Mouse (Mus musculus): ENCODE results near the gene Flnc.
"Not testable (repeated sequence)": the region's sequence is repeated elsewhere in the genome, so short reads cannot be mapped to it uniquely, and the experiment has no call there.

The Flnc gene

DNA sequence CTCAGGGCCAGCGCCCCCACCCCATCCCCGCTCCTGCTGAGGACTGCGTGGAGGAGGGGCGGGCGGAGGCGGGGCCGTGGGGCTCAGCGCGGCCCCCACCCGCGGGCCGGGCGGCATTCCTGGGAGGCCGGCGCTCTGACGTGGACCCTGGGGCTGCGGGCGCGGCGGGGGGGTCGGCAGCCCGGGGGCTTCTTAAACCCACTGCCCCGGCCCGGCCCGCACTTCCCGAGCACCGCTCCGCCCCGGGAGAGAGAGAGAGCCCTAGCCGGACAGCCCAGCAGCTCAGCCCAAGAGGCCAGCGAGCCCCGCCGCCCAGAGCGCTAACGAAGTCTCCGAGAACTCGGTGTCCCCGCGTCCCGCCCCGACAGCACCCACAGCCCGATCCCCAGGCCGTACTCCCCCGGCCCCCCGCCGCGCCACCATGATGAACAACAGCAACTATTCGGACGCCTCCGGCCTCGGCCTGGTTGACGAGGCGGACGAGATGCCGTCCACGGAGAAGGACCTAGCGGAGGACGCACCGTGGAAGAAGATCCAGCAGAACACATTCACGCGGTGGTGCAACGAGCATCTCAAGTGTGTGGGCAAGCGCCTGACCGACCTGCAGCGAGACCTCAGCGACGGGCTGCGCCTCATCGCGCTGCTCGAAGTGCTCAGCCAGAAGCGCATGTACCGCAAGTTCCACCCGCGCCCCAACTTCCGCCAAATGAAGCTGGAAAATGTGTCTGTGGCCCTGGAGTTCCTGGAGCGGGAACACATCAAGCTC, at the start of gene Flnc:
Gene Flnc (plus strand): TSS at position 219 of the 766 bp plus-strand sequence.
- DNase-seq: peak; percentile 49

DNA sequence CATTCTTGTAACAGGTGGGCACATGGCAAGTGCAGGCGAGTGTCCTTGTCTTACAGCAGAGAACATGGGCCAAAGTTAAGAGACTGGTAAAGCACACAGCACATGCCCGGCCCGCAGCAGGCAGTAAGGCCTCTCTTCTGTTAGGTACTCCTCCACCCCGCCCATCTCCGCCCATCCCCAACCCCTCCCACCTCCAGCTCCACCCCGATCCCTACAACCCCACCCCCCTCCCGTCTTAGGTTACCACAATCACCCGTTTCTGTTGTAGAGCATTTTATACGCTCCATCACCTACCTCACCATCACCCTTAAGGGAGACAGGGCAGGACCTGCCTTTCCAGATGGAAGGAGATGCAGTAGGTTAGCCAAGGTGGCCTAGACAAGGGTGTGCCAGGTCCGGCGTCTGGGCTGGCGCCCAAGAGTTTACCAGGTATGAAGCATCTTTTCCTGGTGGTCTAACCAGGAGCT, 45.0 kb upstream of the Flnc start, which contains the start of gene Opn1sw:
Gene Opn1sw (minus strand): TSS at position 417 of the 467 bp plus-strand sequence.
- peak; percentile 37 for DNase-seq

DNA sequence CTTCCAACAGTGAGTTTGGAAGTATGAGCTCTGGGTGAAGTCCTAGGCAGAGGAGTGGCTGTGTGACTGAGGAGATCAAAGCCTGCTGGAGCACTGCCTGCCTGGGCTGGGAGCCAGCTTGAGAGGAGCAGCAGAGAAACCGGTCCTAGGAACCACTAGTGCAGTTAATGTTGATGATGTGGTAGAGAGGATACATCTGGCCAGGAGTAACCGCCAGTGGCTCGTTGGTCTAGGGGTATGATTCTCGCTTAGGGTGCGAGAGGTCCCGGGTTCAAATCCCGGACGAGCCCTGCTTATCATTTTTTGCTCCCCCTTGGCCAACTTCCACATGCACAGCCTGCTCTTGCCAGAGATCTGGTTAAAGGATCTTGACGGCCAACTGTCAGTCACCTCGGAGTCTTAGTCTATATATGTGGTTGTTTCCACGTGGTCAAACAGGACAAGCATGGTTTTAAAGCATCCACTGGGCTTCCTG, 44.4 kb upstream of the Flnc start:
- DNase-seq: peak; percentile 16

DNA sequence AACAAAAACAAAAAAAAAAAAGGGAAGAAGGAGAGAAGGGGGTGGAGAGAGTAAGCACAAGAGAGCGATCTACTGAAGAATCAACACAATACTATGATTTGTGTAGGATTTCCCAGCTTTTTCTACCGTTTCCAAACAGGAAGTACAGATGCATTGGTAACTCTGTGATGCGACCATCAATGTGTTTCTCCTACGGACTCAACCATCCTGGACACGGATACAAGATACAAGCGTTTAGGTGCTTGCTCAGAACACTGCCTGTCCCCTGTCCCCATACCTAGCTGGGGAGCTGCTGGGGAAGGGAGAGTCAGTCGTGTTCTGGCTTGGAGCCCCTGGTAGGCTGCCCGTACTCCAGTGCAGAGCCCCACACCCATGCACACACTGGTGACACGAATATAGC, 43.6 kb upstream of the Flnc start:
- DNase-seq: no peak

DNA sequence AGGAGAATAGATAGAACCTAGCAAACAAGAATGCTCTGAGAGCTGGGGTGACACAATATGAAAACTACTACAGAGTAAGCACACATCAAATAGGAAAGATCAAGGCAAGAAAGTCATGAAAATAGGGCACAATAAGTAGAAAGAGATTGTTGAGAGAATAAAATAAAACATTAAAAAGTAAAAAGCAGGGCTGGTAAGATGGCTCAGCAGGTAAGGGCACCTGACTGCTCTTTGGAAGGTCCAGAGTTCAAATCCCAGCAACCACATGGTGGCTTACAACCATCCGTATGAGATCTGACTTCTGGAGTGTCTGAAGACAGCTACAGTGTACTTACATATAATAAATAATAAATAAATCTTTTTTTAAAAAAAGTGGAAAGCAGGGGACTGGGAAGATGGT, 42.6 kb upstream of the Flnc start:
- not testable (repeated sequence) for DNase-seq

DNA sequence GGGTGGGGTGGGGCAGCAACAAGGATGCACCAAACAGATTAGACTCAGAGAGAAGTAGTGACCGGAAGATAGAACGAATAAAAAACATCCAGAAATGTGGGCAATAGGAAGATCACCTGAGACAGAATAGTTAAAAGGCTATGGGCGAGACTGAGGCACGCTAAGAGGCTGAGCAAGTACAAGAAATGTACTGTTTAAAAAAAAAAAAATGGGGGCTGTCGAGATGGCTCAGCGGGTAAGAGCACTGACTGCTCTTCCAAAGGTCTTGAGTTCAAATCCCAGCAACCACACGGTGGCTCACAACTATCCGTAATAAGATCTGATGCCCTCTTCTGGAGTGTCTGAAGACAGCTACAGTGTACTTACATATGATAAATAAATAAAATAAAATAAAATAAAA, 41.8 kb upstream of the Flnc start:
- not testable (repeated sequence) for DNase-seq

DNA sequence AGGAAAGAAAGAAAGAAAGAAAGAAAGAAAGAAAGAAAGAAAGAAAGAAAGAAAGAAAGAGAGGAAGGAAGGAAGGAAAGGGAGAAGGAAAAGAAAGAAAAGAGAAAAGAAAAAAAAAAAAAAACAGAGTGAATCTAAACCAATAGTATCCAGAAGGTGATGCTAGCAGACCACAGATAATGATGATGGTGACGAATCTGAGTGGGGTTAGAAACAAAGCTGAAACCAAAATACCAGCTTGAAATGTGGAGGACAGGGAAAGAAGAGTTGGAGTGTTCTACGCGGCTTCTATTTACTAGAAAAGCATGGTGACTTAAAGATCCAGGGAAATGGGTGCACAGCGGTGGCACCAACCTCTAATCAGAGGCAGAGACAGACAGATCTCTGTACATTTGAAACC, 41.3 kb upstream of the Flnc start:
- no peak for DNase-seq

DNA sequence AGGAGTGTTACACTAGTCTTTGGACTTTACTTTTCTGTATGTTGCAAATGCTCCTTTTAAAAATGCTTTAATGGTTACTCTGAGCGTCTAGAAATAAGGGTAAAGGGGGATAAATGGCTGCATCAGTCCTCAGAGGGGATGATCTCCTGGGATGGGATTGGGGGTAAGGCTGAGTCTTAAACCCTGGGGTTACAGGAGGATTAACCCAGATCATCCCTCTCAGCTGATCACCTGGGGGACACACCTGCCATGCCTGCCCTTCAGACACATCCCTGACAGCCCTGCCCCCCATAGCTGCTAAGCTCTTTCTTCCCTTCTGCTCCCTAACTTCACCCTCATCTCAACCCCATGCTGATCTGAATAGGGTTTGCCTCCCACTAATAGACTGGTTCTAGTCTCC, 38.8 kb upstream of the Flnc start:
- peak; percentile 76 for DNase-seq

DNA sequence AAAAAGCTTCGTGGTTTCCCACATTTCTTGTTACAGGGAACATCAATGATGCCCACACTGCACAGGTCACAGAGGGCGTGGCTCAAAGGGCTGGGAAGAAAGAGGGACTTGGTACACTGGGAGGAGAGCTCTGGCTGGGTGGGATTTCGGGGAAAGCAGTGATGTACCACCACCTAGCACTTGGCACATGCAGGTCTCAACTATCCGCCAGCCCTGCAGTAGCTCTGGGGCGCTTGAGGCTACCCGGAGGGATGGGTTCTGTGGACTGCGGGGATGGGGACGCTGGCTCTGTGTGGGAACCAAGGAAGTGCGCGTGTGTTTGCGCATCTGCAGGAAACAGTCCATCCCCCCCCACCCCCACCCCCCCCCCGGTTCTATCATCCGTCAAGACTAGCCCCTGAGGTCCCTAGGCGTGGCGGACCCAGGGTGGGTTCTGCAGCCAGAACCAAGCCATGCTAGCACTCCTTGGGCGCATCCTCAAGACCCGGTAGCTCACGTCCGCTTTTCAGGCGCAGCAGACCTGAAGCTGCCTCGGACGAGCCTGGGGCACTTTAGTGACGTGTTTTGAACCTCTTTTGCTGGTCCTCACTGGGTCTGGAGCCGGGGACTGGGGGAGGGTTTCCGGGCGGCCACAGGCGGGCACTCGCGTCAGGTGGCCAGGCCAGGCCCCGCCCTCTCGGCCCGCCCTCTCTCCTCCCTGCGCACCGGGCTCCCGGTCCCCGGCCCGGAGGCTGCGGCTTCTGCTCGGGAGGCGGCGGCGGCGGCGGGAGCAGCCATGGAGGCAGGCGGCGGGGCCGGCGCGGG, 36.9 kb upstream of the Flnc start, which contains the start of gene Ccdc136:
Gene Ccdc136 (plus strand): TSS at position 400 of the 804 bp plus-strand sequence.
- DNase-seq: peak; percentile 84

DNA sequence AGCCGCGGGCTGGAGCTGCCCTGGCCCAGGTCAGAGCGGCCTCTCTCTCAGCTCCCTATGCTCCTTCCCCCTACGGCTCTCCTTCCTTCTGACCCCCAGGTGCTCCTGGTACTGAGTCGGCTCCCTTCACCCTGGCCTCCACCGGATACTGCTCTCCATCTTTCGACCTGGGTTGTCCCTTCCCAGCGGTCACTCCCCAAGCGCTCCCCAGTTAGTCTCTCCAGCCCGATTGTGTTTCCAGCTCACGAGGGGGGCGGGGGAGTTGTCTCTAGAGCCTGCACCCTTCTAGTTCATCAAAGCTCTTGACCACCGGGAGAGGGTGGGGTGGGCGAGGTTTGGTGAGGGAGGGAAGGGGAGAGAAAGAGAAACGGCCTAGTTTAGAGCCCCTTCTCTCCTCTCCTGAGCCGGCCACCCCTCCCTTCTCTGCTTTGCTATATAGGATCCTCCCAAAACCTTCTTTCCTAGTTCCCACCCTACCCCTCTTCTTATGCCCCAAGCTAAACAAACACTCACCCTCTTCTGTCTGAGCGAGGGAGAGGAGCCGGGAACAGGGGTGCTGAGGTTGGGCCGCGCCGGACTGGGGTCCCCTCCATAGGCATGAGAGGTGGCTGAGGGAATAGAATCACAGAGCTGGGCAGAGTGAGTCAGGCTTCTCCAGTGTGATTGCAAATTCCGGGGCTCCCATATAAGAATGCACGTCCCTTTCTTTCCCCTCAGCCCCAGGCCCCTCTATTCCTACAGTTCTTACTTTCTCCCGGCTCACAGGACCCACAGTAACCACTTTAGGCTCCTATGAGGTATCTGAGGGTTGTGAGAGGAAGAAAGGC, 36.1 kb upstream of the Flnc start:
- DNase-seq: peak; percentile 64

DNA sequence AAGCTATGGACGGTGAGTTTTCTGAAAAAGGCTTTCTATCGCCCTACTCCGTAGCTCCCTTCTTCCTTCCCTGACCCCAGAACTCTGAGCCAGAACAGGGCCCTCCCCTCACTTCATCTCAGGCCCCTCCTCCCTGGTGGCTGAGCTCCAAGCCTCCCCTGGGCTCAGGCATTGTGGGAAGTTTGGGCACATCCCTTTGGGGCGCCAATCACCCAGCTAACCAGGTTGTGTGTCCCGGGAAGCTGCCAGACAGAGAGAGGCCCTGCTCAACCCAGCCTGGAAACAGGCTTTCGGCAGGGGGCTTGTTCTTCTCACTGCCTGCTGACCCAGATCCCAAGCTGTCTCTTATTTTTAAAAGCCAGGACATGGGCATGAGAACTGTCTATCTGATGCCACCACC, 35.5 kb upstream of the Flnc start:
- peak; percentile 83 for DNase-seq

DNA sequence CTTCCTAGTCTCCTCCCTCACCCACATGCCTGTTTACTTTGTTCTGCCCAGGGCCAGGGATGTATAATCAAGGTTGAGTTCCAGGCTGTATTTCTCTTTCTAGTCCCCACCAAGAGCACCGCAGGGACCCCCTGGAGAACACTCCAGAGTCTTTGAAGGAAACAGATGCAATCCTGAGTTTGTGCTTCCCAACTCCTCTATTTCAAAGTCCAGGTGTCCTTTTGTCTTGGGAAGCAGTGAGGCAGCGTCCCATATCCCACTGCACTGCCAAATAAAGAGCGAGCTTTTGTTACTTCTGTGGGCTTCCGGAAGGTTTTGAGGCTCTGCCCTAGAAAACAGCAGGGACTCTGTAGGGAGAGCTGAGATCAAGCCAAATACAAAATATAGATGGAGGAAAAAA, 33.2 kb upstream of the Flnc start:
- DNase-seq: no peak

DNA sequence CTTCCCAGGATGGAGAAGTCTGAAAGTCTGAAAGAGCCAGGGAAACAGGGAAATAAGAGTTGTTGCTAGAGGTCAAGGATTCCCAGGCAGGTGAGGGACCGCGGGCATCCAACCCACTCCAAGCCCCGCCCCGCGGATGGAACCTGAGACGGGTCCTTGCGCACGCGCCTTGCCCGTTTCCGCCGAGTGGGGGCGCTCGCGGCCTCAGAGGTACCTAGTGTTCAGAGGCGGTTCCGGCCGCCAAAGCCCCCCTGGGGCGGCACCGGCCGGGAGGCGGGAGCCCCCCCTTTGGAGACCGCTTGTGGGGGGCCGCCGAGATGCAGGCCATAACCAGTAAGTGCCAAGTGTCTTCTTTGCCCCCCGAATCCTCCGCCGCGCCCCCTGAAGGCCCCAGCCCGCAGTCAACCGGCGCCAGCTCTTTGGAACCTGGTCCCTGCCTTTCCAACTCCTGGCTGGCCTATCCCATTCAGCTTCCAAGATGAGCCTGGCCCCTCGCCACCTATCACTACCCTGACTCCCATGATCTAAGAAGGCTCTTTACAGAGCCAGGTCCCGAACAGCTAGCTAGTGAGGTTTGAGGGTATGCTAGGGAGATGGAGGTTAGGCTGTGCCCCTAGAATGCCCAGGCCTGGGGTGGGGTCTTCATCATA, 30.2 kb upstream of the Flnc start:
- DNase-seq: peak; percentile 41

DNA sequence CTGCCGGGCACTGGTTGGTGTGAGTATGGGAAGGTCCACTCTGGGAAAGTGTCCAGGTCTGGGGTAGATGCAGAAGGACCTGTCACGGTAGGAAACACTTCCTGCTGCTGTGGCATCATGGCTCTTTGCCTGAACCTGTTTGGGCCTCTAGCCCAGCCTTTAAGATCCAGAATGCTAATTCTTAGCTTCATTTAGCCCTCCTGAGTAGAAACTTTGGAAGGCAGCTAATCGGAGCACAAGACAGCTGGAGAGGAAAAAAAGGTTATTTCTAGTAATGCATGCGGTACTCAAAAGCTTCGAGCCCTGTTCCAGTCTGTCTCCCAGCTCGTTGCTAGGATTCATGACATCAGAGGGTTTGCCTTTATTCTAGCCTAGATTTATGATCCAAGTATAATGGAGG, 26.6 kb upstream of the Flnc start:
- DNase-seq: no peak

DNA sequence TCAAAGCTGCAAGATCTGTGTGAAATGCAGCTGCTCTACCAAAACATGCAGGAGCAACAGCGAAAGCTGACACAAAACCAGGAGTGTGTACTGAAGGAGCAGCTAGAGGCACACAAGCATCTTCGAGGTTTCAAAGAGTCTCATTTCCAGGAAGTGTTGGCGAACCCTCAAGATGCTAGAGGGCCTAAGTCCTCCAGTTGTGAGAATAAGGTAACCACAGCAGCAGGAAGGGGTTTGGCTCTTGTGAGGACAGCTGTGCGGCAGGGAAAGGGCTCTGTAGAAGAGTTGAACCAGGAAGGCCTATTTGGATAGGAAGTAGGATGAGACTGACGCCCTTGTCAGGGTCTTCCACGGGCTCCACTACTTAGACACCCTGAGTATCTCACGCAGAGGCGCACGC, 17.6 kb upstream of the Flnc start:
- DNase-seq: no peak

DNA sequence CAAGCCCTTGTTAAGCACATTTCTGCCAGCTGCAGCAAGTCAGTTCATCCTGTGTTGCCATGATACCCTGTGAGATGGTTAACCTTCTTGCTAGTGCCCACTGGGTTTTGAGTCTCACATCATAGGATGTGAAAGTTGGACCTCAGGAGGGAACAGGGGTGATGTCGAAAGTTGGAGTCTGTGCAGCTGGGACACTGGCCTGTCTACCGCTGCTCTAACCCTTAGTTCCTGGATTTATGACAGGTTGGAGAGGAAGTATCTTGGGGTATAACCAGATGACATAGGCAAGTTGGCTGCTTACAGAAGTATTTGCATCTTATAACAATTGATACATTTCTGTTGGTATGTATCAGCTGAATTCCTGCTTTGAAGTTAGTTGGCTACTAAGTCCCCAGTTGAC, 12.5 kb upstream of the Flnc start:
- DNase-seq: no peak

DNA sequence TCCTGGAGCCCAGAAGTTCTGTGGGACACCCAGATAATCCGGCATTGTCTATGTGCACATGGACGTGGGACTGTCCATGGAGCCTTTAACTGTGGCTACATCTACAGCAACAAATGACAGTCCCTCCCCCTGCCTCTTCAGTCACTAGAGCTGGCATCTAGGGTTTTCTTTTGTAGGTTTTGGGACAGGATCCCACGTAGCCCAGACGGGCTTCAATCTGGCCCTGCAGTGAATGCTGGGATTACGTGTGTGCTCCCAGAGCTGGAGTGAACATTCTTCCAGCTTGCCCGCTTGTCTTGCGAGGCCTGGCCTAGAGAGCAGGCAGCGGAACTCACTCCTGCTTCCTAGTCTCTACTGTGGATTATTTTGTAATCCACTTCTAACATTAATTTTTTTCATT, 7.9 kb upstream of the Flnc start:
- DNase-seq: no peak

DNA sequence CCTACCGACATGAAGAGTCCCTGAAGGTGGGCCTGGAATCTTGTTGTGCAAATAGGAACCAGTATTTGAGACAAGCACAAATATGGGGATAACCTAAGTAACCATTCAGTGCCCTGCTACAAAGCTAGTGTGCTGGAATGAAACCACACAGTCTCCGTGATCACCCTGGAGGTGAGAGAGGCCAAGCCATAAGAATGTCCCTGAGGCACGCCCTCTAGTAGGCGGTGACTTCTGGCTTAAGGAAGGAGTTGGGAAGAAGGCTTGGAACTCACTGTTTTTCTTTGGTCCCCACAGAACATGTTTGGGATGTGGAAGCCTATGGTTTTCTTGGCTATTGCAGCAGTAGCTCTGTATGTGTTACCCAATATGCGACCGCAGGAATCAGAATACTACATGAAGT, 6.7 kb upstream of the Flnc start:
- no peak for DNase-seq

DNA sequence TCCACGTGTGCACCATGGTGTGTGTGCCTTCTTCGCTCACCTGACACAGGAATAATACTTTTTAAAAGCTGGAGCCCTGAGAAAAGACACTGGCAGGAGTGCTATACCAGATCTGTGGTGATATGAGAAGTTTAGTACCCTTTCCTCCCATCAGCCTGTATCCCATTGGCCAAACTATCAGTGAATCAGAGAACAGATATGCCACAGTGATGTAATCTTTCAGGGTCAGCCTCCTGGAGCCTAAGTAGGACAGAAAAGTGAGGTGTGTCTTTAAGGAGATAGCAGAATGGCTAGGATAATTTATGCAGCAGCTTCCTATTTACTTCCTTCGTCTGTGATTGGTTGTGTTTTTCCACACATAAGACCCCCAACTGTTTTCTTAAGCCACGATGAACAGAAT, 4.9 kb upstream of the Flnc start:
- DNase-seq: no peak

DNA sequence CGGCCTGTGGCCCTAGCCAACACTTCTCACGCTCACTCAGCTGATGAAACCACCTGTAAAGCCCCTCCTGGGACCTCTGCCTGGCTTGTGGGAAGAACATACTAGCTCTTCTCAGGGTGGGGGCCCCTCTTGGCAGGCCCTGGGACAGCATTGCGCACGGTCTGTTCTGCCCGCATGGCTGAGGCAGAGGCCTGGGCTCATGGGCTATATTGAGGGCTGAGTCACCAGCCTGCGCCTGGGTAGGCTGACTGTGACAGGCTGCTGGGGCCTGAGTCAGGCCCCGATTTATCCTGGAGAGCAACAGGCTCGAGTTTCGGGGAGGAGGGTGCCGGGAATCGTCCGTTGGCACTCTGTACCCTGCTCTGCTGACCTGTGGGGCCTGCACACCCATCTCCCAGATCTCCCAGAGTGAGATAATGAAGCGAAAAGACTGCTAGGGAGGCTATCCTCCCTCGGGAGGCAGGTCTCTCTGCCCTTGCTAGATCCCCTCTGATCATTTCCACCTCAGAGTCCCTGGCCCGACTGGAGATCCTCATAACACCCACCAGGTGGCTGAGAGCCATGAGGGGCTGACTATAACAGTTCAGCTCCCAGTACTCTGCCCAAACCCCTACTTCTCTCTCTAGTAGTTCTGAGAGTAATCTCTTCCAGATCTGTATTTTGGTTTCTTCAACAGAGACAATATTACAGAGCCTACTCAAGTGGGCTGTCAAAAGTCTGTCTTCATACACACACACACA, 2.2 kb upstream of the Flnc start:
- no peak for DNase-seq

DNA sequence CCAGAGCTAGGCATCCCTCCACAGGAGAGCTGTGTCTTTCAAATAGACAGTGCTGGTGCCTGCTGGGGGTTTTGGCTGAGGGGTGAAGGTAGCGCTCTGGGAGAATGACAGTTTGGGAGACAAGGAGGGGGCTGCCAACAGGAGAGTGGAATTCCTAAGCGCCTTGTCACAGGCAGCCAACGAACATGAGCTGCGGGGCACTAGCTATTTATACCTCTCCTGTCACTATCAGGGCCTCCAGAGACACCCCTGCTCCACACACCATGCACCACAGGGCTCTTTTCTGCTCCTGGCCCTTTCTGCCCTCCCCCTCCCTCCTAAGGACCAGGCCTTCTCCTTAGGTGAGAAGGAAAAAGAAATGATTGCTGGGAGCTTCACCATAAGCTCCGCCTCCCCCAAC, 1.6 kb upstream of the Flnc start:
- no peak for DNase-seq

DNA sequence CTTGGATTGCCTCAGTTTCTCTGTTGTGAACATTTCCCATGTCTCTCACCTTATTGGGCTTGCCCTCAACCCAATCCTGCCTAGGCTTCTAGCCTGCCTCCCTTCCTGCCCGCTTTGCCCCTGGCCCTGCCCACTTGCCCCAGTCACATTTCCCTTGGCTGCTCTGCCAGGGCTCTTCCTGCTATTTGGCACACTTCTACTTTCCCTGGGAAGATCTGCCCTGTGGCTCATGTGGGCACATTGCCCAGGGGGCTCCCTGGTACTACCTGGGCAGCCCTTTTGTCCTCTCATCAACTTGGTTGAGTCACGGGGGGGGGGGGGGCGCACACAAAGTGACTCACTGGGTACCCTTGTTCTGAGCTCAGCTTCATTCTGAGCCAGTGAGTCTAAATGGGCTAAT, 900 bp upstream of the Flnc start:
- DNase-seq: no peak
